Mouse (Mus musculus): ENCODE results near the gene Pcgf5. TPM values are rescaled to one million over a fixed set of nuclear protein-coding genes. Genes with fewer than 3 reads are reported as not detected.

Pcgf5 gene
- polyA plus RNA-seq, 1 experiment from 2014 or later: 14.3 TPM

- TF ChIP-seq EP300 (optimal IDR thresholded peaks at IDR 0.05): no peak
- no peak for TF ChIP-seq CTCF (IDR thresholded peaks at IDR 0.05; ENCODE audit: low read depth)
- Histone ChIP-seq H3K36me3 (ENCODE audit: control insufficient read depth, insufficient read depth, low read length) (no peaks in the 10 kb centered on the region), H3K27me3 (ENCODE audit: control insufficient read depth, insufficient read depth, low read length) (no peaks in the 10 kb centered on the region), H3K9me3 (ENCODE audit: control insufficient read depth, low read length) (no peaks in the 10 kb centered on the region), H3K4me1 (replicated peaks; ENCODE audit: control insufficient read depth, insufficient read depth) (no peaks in the 10 kb centered on the region), H3K4me3 (ENCODE audit: low read depth, low read length) (no peak overlapping the region), H3K9ac (ENCODE audit: low read length) (no peak overlapping the region), H3K4me2 (replicated peaks; ENCODE audit: low read depth) (no peak overlapping the region), H3K27ac (replicated peaks) (no peak overlapping the region)
- no peak for ATAC-seq (ENCODE audit: low FRiP score, low TSS enrichment)
- 94% methylated on average over 7 of the region's 7 CpGs for WGBS
- no peak for DNase-seq (ENCODE audit: low spot score)
Observed at GRCm38 (mm10) chr19:36427195-36427876, 79.2 kb downstream of the Pcgf5 start.

GRCm38 (mm10) chr19:36428116-36428515 lies 80.0 kb downstream of the Pcgf5 start:
- Histone ChIP-seq H3K36me3 (ENCODE audit: control insufficient read depth, insufficient read depth, low read length) (no peaks in the 10 kb centered on the region), H3K9ac (ENCODE audit: low read length) (no peak overlapping the region), H3K27me3 (ENCODE audit: control insufficient read depth, insufficient read depth, low read length) (no peaks in the 10 kb centered on the region), H3K4me2 (replicated peaks; ENCODE audit: low read depth) (no peak overlapping the region), H3K4me3 (ENCODE audit: low read depth, low read length) (no peak overlapping the region), H3K27ac (replicated peaks) (no peak overlapping the region), H3K4me1 (replicated peaks; ENCODE audit: control insufficient read depth, insufficient read depth) (no peaks in the 10 kb centered on the region), H3K9me3 (ENCODE audit: control insufficient read depth, low read length) (no peaks in the 10 kb centered on the region)
- no peak for DNase-seq (ENCODE audit: low spot score)
- TF ChIP-seq CTCF (IDR thresholded peaks at IDR 0.05; ENCODE audit: low read depth): no peak
- ATAC-seq (ENCODE audit: low FRiP score, low TSS enrichment): no peak
- WGBS: 88% methylated on average over 4 of the region's 4 CpGs

GRCm38 (mm10) chr19:36429354-36429753 lies 81.2 kb downstream of the Pcgf5 start:
- Histone ChIP-seq H3K4me1 (replicated peaks; ENCODE audit: control insufficient read depth, insufficient read depth) (no peaks in the 10 kb centered on the region), H3K4me2 (replicated peaks; ENCODE audit: low read depth) (no peak overlapping the region), H3K9ac (ENCODE audit: low read length) (no peak overlapping the region), H3K4me3 (ENCODE audit: low read depth, low read length) (no peak overlapping the region), H3K27me3 (ENCODE audit: control insufficient read depth, insufficient read depth, low read length) (no peaks in the 10 kb centered on the region), H3K36me3 (ENCODE audit: control insufficient read depth, insufficient read depth, low read length) (no peaks in the 10 kb centered on the region), H3K9me3 (ENCODE audit: control insufficient read depth, low read length) (no peaks in the 10 kb centered on the region), H3K27ac (replicated peaks) (no peak overlapping the region)
- ATAC-seq (ENCODE audit: low FRiP score, low TSS enrichment) (no peak), DNase-seq (ENCODE audit: low spot score) (no peak)
- 89% methylated on average over 1 of the region's 1 CpGs for WGBS
- TF ChIP-seq CTCF (IDR thresholded peaks at IDR 0.05; ENCODE audit: low read depth) (no peak), EP300 (optimal IDR thresholded peaks at IDR 0.05) (no peak)

- no peak overlapping the region for H3K4me3 ChIP-seq (ENCODE audit: low read depth, low read length)
- H3K27me3 ChIP-seq (ENCODE audit: control insufficient read depth, insufficient read depth, low read length): no peaks in the 10 kb centered on the region
- no peaks in the 10 kb centered on the region for H3K4me1 ChIP-seq (replicated peaks; ENCODE audit: control insufficient read depth, insufficient read depth)
- ATAC-seq (ENCODE audit: low FRiP score, low TSS enrichment) (no peak), DNase-seq (ENCODE audit: low spot score) (no peak)
- TF ChIP-seq CTCF (IDR thresholded peaks at IDR 0.05; ENCODE audit: low read depth) (no peak), EP300 (optimal IDR thresholded peaks at IDR 0.05) (no peak)
- H3K9ac ChIP-seq (ENCODE audit: low read length): no peak overlapping the region
- H3K9me3 ChIP-seq (ENCODE audit: control insufficient read depth, low read length): no peaks in the 10 kb centered on the region
- H3K36me3 ChIP-seq (ENCODE audit: control insufficient read depth, insufficient read depth, low read length): no peaks in the 10 kb centered on the region
- H3K27ac ChIP-seq (replicated peaks): no peak overlapping the region
- 80% methylated on average over 3 of the region's 3 CpGs for whole genome bisulfite sequencing
- no peak overlapping the region for H3K4me2 ChIP-seq (replicated peaks; ENCODE audit: low read depth)
Observed at GRCm38 (mm10) chr19:36433161-36433560, 85.1 kb downstream of the Pcgf5 start.

- TF ChIP-seq CTCF (IDR thresholded peaks at IDR 0.05; ENCODE audit: low read depth): peak; percentile 93
- no peak for TF ChIP-seq EP300 (optimal IDR thresholded peaks at IDR 0.05)
- no peak for ATAC-seq (ENCODE audit: low FRiP score, low TSS enrichment)
- no peak overlapping the region for H3K4me3 ChIP-seq (ENCODE audit: low read depth, low read length)
- no peaks in the 10 kb centered on the region for H3K9me3 ChIP-seq (ENCODE audit: control insufficient read depth, low read length)
- no peak overlapping the region for H3K27ac ChIP-seq (replicated peaks)
- H3K4me1 ChIP-seq (replicated peaks; ENCODE audit: control insufficient read depth, insufficient read depth): no peaks in the 10 kb centered on the region
- no peaks in the 10 kb centered on the region for H3K27me3 ChIP-seq (ENCODE audit: control insufficient read depth, insufficient read depth, low read length)
- no peak overlapping the region for H3K4me2 ChIP-seq (replicated peaks; ENCODE audit: low read depth)
- no peaks in the 10 kb centered on the region for H3K36me3 ChIP-seq (ENCODE audit: control insufficient read depth, insufficient read depth, low read length)
- 57% methylated on average over 9 of the region's 9 CpGs for WGBS
- H3K9ac ChIP-seq (ENCODE audit: low read length): no peak overlapping the region
- peak; percentile 40 for DNase-seq (ENCODE audit: low spot score)
Observed at GRCm38 (mm10) chr19:36439894-36440714, 92.0 kb downstream of the Pcgf5 start.

Data from stomach, postnatal 0 days (tissue).